Mouse (Mus musculus): ENCODE data around the gene Sympk.

DNA sequence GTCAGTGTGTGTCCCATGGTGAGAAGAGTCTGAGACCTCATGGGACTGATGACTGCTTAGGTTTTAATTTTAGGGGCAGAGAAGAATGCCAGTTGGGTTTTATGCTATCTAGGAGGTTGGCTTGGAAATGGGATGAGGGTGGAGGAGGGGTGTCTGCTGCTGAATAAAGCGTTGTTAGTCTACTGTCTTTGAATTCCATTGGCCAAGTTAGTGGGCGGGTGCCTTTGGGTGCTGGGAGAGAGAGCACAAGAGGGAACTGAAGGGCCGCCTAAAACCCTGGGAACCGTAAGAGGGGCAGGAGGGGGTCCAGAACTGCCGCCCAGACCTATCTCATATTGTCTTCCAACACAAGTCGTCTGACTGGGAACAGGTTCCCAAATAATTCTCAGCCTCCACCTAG is 35.4 kb upstream of the Sympk start:
- no peak for TF ChIP-seq POLR2A (IDR thresholded peaks at IDR 0.05; ENCODE audit: low read depth, low read length)
- no peak for TF ChIP-seq CTCF (IDR thresholded peaks at IDR 0.05; ENCODE audit: extremely low read depth, insufficient read length, insufficient replicate concordance, low read depth, low read length)
